Mouse (Mus musculus) natural killer cell, adult 2 months (primary cell): Measurements from ENCODE around the gene Gtf2ird2.

Source experiments
- DNase-seq, 2 experiments: peaks; one replicate each; pipeline ENCODE4 v3.0.0; 2022; ENCODE audit warnings: low spot score in 2 of 2

Gtf2ird2 gene

GRCm38 (mm10) chr5:134182735-134183134 is 1.1 kb upstream of the Gtf2ird2 start:
- DNase-seq, result no peak

DNA sequence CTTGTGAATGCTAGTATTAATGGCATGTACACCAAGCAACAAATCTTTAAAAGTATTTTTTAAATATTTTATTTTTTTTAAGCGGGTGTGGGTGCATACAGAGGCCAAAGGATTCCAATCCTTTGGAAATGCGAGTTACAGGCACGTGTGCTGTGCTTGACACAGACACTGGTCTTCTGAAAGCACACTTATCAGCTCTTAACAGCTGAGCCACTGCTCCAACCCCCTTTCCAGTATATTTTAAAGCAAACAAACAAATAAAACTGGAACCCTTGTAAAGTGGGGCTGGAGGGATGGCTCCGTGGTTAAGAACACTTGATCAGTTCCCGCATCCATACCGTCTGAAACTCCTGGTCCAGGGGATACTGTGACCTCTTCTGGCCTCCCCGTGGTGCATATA is 657 bp upstream of the Gtf2ird2 start:
- no peak for DNase-seq

GRCm38 (mm10) chr5:134186059-134186458 is 2.2 kb downstream of the Gtf2ird2 start:
- DNase-seq, result no peak

GRCm38 (mm10) chr5:134186961-134187731 is 3.3 kb downstream of the Gtf2ird2 start:
- peak; percentile 74 to 85 for DNase-seq

DNA sequence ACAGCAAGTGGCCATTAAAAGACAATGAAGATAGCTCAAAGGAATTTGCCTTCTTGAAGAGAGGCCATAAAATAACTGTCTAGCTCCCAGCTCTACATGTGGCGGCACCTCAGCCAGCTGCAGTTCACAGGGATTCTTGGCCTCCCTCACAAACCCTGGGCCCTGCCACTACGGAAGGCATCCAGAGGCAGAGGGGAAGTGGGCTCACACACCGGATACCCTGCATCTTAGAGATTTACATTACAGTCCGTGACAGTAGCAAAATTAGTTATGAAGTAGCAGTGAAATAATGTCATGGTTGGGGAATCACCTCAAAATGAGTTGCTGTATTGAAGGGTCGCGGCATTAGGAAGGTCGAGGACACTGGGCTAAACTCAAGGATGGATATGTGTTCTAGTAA is 4.8 kb downstream of the Gtf2ird2 start:
- DNase-seq, result no peak

GRCm38 (mm10) chr5:134193664-134194063 is 9.8 kb downstream of the Gtf2ird2 start:
- no peak for DNase-seq

DNA sequence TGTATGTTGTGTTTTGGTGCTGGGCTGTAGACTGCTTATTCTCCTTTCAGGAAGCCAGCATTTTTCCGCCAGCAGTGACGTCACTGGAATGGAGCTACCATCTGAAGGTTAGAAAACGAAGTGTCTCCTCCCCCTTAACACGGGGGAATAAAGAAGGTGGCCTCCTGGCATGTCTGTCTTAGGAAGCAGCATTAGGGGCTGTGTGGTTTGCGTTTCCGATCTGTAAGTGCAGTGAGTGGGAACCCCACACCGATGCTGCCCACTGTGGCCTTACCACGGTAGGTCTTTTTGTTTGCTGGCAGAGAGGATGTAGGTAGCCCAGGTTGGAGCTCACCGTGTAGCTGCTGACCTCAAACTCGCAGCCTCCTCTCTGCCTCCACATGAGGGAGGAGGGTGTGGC is 22.9 kb downstream of the Gtf2ird2 start:
- DNase-seq, result no peak

DNA sequence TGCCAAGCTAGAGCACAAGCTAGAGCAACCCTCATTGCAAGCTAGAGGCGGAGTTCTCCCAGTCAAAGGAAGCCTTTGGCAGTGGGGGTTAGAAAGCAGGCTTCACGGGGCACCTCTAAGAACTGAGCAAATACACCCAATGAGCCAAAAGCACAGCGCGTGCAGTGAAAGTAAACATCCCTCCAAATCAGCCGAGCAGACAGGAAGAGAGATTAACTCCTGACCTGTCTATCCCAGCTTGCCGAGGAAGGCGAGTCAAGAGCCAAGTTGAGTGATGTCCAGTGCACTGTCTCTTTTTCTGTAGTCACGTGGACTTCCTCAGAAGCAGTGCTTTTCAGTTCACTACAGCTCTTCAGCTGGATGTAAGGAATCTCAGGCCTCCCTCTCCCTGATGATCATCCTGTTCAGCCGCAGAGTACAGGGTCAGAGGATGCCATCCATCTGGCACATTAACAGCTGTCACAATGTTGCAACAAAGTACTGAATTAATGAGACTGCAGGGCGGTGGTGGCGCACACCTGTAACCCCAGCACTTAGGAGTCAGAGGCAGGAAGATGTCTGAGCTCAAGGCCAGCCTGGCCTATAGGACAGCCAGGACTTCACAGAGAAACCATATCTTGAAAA is 26.2 kb downstream of the Gtf2ird2 start:
- no peak for DNase-seq

- DNase-seq, result peak in 1 of 2 experiments; percentile 24
These were observed 30.4 kb downstream of the Gtf2ird2 start for GRCm38 (mm10) chr5:134214021-134214806.

DNA sequence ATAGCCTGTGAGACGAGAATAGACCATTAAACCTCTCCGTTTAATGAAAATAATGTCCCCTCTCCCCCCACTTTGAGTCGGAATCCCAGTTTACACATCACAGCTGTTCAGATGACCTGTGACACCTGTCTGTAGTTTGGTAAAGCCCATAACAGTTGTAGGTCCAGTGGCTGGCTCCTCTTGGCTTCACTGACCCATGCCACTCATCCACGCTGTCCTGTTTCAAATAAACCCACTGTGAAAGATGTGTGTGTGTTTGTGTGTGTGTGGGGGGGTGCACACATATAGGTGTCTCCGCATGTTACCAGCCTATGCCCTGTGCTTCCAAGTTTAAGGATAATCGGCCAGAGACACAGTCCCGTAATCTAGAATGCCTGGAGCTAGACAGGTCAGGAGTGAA is 34.1 kb downstream of the Gtf2ird2 start:
- no peak for DNase-seq

DNA sequence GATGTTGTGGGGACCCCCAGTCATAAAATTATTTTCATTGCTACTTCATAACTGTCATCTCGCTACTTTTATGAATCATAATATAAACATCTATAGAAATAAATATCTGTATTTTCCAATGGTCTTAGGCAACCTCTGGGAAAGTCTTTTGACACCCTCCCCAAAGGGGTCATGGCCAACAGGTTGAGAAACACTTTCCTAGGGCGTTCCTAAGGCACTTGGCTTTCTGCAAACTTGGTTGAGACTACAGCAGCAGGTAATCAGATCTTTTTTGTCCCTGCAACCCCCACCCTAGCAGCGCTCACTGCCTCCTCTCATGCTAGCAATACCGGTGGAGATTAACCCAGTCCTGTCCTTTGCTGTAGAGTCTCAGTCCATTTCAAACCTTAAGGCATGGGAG is 37.5 kb downstream of the Gtf2ird2 start:
- no peak for DNase-seq

GRCm38 (mm10) chr5:134221708-134222150 is 37.9 kb downstream of the Gtf2ird2 start:
- DNase-seq, result no peak

DNA sequence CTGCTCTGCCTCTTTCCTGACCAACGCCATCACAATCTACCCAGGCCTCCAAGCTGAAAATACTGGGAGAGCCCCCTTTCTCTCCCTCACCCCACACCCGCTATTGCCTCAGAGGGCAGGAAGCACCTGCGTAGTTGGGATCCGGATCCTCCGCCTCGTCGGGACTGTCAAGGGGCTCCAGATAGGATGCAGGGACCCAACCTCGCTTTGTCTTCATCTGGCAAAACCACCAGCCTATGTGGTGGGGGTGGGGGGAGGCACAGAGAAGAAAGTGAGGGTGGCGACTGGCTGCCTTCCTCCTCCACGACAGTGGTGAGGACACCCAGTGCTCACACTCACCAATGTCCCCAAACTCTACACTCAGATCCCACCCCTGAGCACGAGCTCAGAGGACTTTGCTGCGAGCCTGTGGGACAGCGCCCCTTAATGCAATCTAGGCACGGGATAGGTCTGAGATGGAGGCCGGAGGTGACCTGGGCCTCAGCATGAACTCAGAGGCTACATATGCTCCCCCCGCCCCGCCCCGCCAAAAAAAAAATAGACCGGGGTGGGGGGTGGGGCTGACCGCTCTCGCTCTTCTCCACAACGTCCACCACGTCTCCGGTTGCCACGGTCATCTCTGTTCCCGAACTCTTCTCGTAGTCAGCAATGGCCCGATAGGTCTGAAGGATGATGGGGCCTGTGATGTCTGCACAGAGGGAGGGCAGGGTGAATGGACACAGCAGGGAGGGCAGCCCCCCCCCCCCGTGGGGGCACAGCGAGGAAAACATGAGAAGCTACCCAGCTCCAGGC is 41.5 kb downstream of the Gtf2ird2 start:
- DNase-seq, result no peak

DNA sequence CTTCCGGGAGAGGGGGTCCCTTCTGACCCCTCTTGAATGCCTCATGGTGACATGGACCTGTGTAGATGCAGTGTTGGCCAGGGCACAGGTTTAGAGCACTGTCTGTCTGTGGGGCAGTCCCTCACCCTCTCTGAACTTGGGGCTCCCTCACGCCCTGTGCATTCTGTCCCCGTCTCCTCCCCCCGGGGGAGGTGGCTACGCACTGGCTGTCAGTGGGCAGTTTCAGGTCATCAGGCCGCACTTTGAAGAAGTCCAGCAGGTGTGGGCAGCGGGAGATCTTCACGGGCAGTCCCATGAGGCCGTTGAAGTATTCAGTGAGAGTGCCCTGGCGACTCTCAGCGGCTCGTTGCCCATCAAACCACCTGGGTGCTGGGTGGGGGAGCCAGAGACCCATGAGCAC is 43.1 kb downstream of the Gtf2ird2 start:
- DNase-seq, result peak in 1 of 2 experiments; percentile 23

- DNase-seq, result peak in 1 of 2 experiments; percentile 62
These were observed 43.9 kb downstream of the Gtf2ird2 start for GRCm38 (mm10) chr5:134227574-134228248.

- peak in 1 of 2 experiments; percentile 20 for DNase-seq
These were observed 44.4 kb downstream of the Gtf2ird2 start for GRCm38 (mm10) chr5:134228249-134228638.

GRCm38 (mm10) chr5:134229391-134229790 is 45.6 kb downstream of the Gtf2ird2 start, which contains the start of gene Ncf1:
Ncf1 (minus strand) TSS chr5:134229625.
- peak in 1 of 2 experiments; percentile 77 for DNase-seq

DNA sequence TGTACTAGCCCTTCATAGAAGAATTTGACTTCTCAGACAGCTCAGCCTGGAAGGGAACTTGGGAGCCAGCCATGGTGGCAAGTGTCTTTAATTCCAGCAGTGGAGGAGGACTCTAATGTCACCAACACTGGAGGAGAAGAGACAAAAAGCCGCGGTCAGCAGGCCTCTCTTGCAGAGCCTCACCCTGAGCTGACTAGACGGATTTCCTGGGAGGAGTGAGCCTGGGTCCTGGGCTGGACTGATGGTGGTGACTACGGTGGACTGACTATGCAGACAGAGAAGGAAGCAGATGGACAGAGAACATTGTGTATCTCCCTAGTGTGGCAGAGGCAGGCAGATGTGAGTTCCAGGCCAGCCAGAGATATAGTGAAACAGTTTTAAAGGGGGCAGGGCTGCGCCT is 47.6 kb downstream of the Gtf2ird2 start:
- DNase-seq, result peak in 1 of 2 experiments; percentile 20

GRCm38 (mm10) chr5:134232111-134232510 is 48.3 kb downstream of the Gtf2ird2 start:
- peak; percentile 73 to 75 for DNase-seq

DNA sequence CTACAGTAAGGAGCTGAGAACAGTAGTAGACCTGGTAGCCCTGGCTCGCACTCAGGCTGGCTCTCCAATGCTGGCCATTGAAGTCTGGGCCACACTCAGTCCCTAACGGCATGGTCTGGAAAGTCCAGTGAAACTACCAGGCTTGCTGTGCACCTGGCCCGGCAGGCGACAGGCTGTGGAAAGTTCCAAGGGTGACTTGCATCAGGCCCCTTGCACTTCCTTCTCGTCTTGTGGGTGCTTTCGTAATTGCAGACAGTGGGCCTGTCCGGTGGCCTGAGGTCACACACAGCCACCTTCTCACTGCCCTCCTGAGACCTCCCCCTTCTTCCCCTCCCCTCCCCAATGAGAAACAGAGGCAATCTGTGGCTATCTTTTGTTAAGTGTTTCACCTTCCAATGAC is 48.7 kb downstream of the Gtf2ird2 start:
- DNase-seq, result peak; percentile 79 to 87

GRCm38 (mm10) chr5:134233244-134233651 is 49.4 kb downstream of the Gtf2ird2 start:
- DNase-seq, result peak in 1 of 2 experiments; percentile 15
